Mouse (Mus musculus) testis, postnatal 14 days (tissue): ENCODE results near the gene Dzip1.

Experiments
- DNase-seq: peaks from one replicate; pipeline ENCODE4 v3.0.0; 2021; ENCODE audit warnings: low spot score

Dzip1 gene

DNA sequence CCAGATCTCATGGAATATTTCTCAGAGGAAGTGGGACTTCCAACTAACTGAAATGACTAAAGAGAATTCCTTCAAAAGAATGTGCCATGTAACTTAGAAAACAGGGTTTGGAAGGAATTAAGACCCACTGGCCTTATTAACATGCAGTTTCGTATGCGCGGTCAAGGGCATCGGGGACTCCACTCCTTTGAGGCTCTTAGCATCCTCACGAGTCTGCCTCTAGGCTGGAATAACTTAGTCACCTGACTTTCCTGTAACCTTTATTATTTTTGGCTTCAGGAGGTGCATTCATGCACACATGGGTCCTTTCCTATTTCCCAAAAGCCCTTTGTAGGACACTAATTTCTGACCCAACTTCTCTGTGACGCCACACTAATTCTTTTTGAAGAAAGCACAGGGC lies 92.0 kb downstream of the Dzip1 start:
- DNase-seq: no peak

DNA sequence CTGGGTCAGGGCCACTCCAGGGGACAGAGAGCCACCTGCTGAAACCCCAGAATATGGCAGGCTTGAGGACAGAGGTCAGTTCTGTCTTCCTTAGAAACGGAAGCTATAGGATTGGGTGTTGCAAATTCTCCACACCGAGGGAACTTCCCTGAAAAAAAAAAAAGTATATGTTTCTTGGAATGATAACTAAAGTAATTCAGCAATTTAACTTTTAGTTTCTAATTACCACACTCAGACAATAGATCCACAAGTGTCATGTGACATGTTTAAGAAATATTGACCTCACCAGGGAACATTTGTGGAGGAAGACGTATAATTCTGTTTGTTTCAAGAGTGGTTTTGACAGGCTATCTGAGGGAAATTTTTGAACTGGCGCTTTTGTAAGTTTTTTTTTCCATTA lies 93.7 kb downstream of the Dzip1 start:
- no peak for DNase-seq

DNA sequence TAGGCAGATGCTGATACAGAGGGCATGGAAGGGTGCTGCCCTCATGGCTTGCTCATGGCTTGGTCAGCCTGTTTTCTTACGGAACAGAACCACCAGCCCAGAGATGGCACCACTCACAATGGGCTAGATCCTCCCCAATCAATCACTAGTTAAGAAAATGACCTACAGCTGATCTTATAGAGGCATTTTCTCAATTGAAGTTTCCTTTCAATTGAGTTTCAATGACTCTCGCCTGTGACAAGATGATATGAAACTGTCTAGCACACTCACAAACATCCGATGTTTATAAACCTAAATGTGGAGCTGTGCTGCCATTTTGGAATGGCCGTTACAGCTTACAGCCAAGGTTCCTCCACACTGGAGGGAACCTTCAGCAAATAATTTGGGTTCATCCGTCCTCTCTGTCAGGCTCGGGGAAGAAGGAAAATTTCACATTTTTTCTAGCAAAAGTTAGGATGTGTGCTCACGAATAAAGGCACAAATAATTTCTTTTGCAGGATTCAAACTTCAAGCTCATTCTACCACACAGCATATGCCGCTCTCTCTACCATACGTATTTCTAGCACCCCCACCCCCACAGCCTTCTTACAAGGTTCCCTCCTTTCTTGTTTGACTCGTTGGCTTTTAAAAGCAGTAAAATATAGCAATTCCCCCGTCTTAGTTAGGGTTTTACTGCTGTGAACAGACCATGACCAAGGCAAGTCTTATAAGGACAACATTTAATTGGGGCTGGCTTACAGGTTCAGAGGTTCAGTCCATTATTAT lies 95.7 kb downstream of the Dzip1 start:
- DNase-seq: no peak

DNA sequence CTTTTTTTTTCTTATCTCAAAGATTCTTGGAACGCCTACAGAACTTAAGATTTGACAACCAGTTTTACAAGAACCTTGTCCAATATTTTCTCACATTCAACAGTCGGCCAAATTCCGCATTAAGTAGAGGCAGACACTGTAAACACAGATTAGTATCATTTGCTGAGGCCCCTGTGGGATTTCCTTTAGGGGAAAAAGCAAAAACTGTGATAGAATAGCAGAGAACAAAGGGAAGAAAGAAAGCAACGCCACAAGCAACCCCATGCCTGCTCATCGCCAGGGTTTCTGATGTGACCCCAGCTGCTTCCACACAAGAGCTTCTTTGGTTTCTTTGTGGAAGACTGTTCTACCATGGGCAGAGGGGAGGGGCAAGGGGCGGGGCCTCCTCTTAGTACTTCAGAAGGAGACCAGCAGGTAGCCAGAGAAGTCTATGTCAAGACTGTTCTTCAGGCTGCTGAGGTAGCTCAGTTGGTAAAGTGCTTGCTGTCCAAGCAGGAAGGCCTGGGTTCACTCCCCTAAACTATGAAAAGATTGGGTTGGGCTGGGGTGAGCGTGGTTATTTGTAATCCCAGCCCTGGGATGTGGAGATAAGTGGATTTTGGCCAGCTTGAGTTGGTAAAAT lies 97.9 kb downstream of the Dzip1 start:
- no peak for DNase-seq

DNA sequence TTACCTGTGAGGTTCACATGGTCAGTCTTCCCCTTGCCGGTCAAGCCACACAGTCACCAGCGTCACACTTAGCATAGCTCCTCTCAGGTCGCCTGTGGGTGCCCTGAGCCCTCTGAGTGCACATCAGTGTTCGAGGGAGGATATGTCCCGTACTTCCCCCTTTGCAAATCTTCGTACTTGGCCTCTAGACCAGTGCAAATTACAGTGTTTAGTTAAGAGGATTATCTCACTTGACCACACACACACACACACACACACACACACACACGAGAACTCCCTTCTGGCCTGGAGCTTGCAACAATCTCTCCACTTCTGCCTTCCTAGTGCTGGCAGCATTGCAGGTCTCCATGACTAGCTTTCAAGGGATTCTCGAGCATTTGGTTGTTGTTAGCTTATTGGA lies 98.9 kb downstream of the Dzip1 start:
- no peak for DNase-seq
